Mouse (Mus musculus) hindbrain, embryonic 15.5 days (tissue): Measurements from ENCODE around the gene Bpifc. TPM values are rescaled to one million over a fixed set of nuclear protein-coding genes. Genes with fewer than 3 reads are reported as not detected.

ENCODE experiments used
- ATAC-seq: fragments of 200-750 bp; cut with Nextera tagmentation; 2 replicates; pipeline ENCODE4 v1.8.0; 2017; ENCODE audit warnings: low read depth, moderate number of reproducible peaks, moderate TSS enrichment; ENCODE audit not compliant: low FRiP score
- H3K27ac ChIP-seq: fragments of 300-500 bp; sonication (generic); replicated peaks from 2 replicates; pipeline ENCODE4 v1.5.1; 2015; ENCODE audit warnings: mild to moderate bottlenecking, inconsistent platforms
- H3K27me3 ChIP-seq: fragments of 300-500 bp; sonication (generic); 2 replicates; pipeline ENCODE4 v1.6.1; 2015; ENCODE audit warnings: control low read depth, inconsistent platforms
- H3K36me3 ChIP-seq: fragments of 300-500 bp; sonication (generic); 2 replicates; pipeline ENCODE4 v1.6.1; 2015; ENCODE audit warnings: control low read depth, inconsistent platforms
- H3K4me1 ChIP-seq: fragments of 300-500 bp; sonication (generic); replicated peaks from 2 replicates; pipeline ENCODE4 v1.6.1; 2015; ENCODE audit warnings: control low read depth, inconsistent platforms
- H3K4me2 ChIP-seq: fragments of 300-500 bp; sonication (generic); 2 replicates; pipeline ENCODE4 v1.6.1; 2015; ENCODE audit warnings: moderate library complexity, mild to moderate bottlenecking, inconsistent platforms
- H3K4me3 ChIP-seq: fragments of 300-500 bp; sonication (generic); 2 replicates; pipeline ENCODE4 v1.5.1; 2015; ENCODE audit warnings: mild to moderate bottlenecking, inconsistent platforms
- H3K9ac ChIP-seq: fragments of 300-500 bp; sonication (generic); 2 replicates; pipeline ENCODE4 v1.6.1; 2015; ENCODE audit warnings: inconsistent platforms
- H3K9me3 ChIP-seq: fragments of 300-500 bp; sonication (generic); 2 replicates; pipeline ENCODE4 v1.6.1; 2016; ENCODE audit warnings: control low read depth, inconsistent platforms
- WGBS: fragments of 180-500 bp; shearing (Covaris S2); methylation state at CpG from one replicate; pipeline ENCODE4 v1.1.7; 2015; 5-methylcytosine and 5-hydroxymethylcytosine counted together
- polyA plus RNA-seq: library from polyadenylated mRNA; unstranded; fragments of >200 nt; fragmentation: Nextera tagmentation; extraction: Ambion mirVana; gene quantifications from 2 replicates; pipeline ENCODE4 v1.2.1, GENCODE M21; 2015

Gene Bpifc
- polyA plus RNA-seq, 1 experiment from 2014 or later = not detected

DNA sequence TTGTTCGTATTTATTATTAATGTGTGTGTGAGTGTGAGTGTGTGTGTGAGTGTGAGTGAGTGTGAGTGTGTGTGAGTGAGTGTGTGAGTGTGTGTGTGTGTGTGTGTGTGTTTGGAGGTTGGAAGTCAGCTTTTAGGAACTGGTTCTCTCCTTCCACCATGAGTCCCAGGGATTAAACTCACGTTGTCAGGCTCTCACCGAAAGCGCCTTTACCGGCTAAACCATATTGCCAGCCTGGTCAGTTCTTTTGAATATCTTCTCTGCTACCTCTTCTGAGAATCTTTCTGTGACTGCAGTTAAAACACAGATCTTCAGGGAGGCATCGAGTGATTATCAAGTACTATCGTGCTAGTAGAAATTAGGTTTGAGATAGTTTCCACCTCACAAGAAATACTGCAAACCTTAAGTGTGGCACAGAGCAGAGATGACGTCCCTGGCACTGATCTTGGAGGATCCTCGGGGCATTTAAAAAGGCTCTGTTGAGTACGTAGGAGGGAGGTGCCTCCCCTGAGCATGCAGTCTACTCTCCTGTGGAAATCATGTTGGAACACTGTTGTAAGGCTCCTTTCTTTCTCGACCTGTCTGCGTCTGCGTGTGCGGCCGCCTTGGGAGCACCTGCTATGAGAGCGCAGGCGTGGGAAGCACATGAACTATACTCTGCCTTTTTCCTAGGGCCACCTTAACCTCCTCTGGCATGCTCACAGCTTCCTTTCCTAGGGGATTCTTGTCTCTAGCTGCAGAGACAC is 44.1 kb downstream of the Bpifc start:
- Histone ChIP-seq H3K36me3 (no peaks in the 10 kb centered on the region), H3K9ac (no peak overlapping the region), H3K9me3 (no peaks in the 10 kb centered on the region), H3K27me3 (no peaks in the 10 kb centered on the region), H3K4me2 (no peak overlapping the region), H3K4me1 (no peaks in the 10 kb centered on the region), H3K27ac (no peak overlapping the region), H3K4me3 (no peak overlapping the region)
- whole genome bisulfite sequencing = 68% methylated on average over 17 of the region's 17 CpGs
- ATAC-seq = peak; percentile 59; the same call in 1 of the 2 replicates

DNA sequence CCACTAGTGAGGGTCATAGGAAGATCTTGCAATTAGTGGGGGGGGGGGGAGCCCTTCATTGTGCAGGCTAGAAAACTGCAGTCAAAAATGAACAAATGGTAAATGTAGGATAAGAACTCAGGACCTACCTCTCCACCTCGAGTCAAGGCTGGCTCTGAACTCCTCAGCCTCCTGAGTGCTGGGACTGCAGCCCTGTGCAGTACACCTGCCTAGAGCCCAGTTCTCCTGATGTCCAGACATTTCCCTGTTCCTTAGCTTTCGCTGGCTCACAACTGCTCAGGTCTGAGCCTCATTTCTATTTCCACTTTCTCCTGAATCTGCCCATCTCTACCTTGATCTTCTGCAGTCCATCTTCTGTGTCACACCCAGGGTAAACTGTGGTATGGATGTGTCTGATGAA is 45.2 kb downstream of the Bpifc start:
- no peak overlapping the region for H3K9ac ChIP-seq
- no peak overlapping the region for H3K27ac ChIP-seq
- WGBS = 58% methylated on average over 2 of the region's 2 CpGs
- no peaks in the 10 kb centered on the region for H3K4me1 ChIP-seq
- no peaks in the 10 kb centered on the region for H3K36me3 ChIP-seq
- H3K9me3 ChIP-seq = no peaks in the 10 kb centered on the region
- no peaks in the 10 kb centered on the region for H3K27me3 ChIP-seq
- H3K4me3 ChIP-seq = no peak overlapping the region
- ATAC-seq = no peak
- no peak overlapping the region for H3K4me2 ChIP-seq

DNA sequence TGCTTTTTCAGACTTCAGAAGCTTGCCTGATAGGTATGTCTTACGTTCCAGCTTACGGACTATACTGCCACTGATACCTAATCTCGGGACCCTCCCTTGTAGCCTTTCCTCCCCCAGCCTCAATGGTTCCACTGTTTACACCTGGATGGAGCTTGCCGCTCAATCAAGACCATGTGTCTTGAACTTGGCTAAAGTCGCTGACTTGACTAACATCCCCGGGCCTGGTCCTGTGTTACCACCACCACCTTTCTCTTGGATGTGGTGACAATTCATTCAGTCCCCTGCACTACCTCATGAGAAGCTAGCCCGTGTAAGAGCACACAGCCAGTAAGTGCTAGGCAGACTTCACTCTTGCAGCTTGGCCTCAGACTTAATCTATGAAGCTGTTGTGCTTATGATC is 47.4 kb downstream of the Bpifc start:
- H3K27ac ChIP-seq = no peak overlapping the region

DNA sequence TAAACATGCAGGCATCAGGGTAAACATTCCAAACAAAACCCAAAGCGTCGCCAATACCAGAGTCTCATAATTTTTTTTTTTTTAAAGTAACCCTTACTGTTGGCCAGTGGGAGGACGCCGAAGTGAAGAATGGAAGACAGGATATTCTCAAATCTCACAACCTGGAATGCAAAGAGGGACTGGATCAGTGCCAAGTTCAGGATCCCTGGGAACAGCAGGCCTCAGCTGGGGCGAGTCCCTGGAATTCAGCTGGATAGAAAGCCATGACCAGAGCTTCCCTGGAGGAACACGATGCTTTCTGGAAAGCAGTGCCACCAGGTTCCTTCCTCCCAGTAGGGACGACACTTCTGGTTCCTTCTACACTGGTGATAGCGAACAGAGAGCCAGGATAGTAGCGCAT is 48.8 kb downstream of the Bpifc start:
- Histone ChIP-seq H3K27ac (no peak overlapping the region), H3K9ac (no peak overlapping the region), H3K36me3 (no peaks in the 10 kb centered on the region), H3K9me3 (no peaks in the 10 kb centered on the region), H3K4me1 (no peaks in the 10 kb centered on the region), H3K4me2 (no peak overlapping the region), H3K4me3 (no peak overlapping the region), H3K27me3 (no peaks in the 10 kb centered on the region; the same call in 1 of the 2 replicates)
- no peak for ATAC-seq
- WGBS = 79% methylated on average over 9 of the region's 9 CpGs

More for the DNA sequence above, 47.4 kb downstream of the Bpifc start:
- no peak for ATAC-seq
- WGBS = 93% methylated on average over 7 of the region's 7 CpGs
- no peak overlapping the region for H3K4me2 ChIP-seq
- H3K9me3 ChIP-seq = no peaks in the 10 kb centered on the region
- H3K4me3 ChIP-seq = no peak overlapping the region
- no peaks in the 10 kb centered on the region for H3K36me3 ChIP-seq
- H3K27me3 ChIP-seq = no peaks in the 10 kb centered on the region
- H3K4me1 ChIP-seq = no peaks in the 10 kb centered on the region
- H3K9ac ChIP-seq = no peak overlapping the region

DNA sequence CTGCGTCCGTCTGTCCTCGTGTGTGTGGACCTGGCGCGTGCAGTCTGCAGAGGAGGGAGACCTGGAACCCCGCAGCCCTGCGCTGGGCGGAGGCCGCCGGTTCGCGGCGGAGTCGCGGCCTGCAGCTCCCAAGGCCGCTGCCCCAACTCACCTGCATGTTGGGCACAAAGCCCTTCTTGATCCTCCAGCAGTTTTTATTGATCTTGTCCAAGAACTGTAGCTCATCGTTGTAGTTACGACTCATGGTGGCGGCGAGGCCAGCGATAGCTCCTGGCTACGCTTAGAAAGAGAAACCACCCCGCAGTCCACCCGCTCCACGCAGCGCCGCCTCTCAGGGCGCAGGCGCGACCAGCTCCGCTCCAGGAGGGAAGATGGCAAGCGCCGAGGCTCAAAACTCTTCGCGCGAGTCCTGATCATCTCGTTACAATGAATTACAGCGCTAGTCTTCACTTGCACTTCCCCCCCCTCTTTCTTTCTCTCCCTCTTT is 54.2 kb downstream of the Bpifc start, which contains the start of gene Rtcb:
Gene Rtcb (minus strand): TSS at position 360 of the 487 bp plus-strand sequence.
- peak within 1 kb of the TSS; percentile 91 for H3K9ac ChIP-seq
- H3K27ac ChIP-seq = peak within 1 kb of the TSS; percentile 87
- under 1% methylated on average over 38 of the region's 38 CpGs for WGBS
- ATAC-seq = peak; percentile 92
- peaks cover 16% of the 10 kb centered on the region for H3K36me3 ChIP-seq
- H3K4me1 ChIP-seq = peaks cover 27% of the 10 kb centered on the region
- peak within 1 kb of the TSS; percentile 99 for H3K4me3 ChIP-seq
- peak within 1 kb of the TSS; percentile 86 for H3K4me2 ChIP-seq
- no peaks in the 10 kb centered on the region; the same call in 1 of the 2 replicates for H3K27me3 ChIP-seq
- no peaks in the 10 kb centered on the region for H3K9me3 ChIP-seq

DNA sequence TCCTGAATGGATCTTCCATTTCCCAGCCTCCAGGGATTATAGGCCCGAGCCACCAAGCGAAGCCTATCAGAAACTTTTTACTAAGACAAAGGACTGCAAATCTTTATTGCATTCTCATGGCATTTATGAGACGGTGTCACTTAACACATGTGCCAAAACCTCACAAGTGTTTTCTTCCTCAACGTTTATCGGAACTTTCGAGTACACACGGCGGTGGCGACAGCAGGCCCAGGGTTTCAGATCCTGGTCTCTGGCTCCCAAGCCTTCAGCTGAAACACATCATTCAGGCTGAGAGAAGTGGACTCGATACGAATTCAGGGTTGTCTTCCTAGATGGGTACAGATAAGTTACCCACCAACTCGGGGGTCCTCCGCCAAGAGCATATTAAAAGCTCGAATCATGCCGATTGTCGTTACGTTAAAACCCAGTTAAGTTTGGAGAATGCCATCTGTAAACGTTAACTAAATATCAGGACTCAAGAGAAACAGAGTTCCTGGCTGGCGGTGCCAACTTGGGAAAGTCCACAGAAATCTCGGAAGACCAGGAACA is 54.8 kb downstream of the Bpifc start:
- Histone ChIP-seq H3K27me3 (no peaks in the 10 kb centered on the region; the same call in 1 of the 2 replicates), H3K4me2 (peak overlapping the region; percentile 86), H3K4me1 (peaks cover 27% of the 10 kb centered on the region), H3K4me3 (peak overlapping the region; percentile 99), H3K9me3 (no peaks in the 10 kb centered on the region), H3K27ac (peak overlapping the region; percentile 87), H3K36me3 (peaks cover 19% of the 10 kb centered on the region), H3K9ac (peak overlapping the region; percentile 91)
- WGBS = 7% methylated on average over 20 of the region's 20 CpGs
- no peak for ATAC-seq

DNA sequence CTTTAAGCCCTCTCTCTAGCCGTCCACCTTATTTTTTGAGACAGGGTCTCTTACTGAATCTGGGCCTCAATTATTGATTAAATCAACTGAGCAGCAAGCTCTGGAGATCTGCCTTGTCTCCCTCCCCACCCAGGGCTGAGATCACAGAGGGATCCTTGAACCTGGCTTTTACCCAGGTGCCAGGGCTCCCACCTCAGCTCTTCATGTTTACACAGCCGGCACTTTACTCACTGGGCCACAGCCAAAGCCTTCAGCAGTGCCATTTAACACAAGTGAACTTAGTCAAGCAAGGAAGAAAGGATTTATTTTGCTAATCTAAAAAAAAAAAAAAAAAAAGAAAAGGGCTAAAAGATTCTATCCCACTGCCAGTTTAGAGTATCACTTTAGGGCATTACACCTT is 57.3 kb downstream of the Bpifc start:
- no peak overlapping the region for H3K27ac ChIP-seq
- ATAC-seq = no peak
- H3K27me3 ChIP-seq = no peaks in the 10 kb centered on the region; the same call in 1 of the 2 replicates
- WGBS = 84% methylated on average over 2 of the region's 2 CpGs
- no peaks in the 10 kb centered on the region for H3K9me3 ChIP-seq
- no peak overlapping the region for H3K4me3 ChIP-seq
- H3K9ac ChIP-seq = no peak overlapping the region
- H3K4me1 ChIP-seq = peaks cover 27% of the 10 kb centered on the region
- no peak overlapping the region for H3K4me2 ChIP-seq
- peaks cover 40% of the 10 kb centered on the region for H3K36me3 ChIP-seq

DNA sequence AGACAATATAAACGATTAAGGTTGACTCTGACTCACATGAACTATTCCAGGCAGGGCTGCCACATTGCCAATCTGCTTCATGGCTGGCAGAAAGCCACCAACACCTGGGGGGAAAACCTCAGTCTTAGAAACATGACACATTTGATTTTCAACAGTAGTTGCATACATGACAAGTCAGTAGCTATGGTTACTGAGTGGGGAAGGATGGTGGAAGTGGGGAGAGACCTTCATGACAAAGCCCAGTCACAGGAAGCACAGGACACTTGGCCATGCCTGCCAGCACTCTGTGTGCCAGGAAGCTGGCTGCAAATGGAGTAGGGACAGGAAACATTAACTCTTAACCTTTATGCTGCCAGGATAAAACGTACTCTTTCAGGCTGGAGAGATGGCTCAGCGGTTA is 58.3 kb downstream of the Bpifc start:
- H3K4me2 ChIP-seq = no peak overlapping the region
- peaks cover 50% of the 10 kb centered on the region for H3K36me3 ChIP-seq
- no peak for ATAC-seq
- no peaks in the 10 kb centered on the region for H3K27me3 ChIP-seq
- H3K27ac ChIP-seq = no peak overlapping the region
- 78% methylated on average over 3 of the region's 3 CpGs for WGBS
- H3K4me1 ChIP-seq = peaks cover 27% of the 10 kb centered on the region
- no peak overlapping the region for H3K9ac ChIP-seq
- H3K4me3 ChIP-seq = no peak overlapping the region
- no peaks in the 10 kb centered on the region for H3K9me3 ChIP-seq

DNA sequence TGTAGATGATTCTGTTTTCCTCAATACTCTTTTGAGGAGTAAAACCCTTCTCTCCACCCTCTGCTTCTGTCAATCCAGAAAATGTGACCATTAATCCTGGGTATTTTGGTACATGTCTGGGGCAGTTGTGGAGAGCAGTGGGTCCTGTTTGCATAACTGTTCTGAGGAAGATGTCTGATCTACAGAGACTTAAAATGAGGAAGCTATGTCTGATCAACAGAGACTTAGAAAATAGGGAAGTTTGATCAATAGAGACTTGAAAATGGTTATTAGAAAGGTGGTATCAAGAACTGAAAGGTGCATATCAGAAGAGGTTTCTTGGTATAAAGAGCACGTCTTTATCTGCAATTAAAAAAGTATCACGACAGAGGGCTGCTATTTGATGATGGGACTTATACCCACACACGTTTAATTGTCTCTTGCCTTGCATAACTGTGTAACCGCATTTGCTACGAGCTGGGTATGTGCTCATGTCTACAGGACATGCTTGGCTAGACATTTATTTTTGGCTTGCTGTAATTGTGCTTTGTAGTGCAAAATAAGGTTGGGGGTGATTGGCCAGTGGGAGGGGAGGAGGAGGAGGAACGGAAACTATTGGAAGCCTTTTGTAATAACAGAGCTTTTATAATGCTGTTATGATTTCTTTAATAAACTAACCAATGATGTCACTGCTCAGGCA is 59.8 kb downstream of the Bpifc start:
- no peak for ATAC-seq
- H3K27me3 ChIP-seq = no peaks in the 10 kb centered on the region
- no peaks in the 10 kb centered on the region for H3K9me3 ChIP-seq
- no peak overlapping the region for H3K9ac ChIP-seq
- peaks cover 26% of the 10 kb centered on the region for H3K4me1 ChIP-seq
- WGBS = 94% methylated on average over 6 of the region's 6 CpGs
- no peak overlapping the region for H3K27ac ChIP-seq
- peaks cover 60% of the 10 kb centered on the region for H3K36me3 ChIP-seq
- no peak overlapping the region for H3K4me2 ChIP-seq
- no peak overlapping the region for H3K4me3 ChIP-seq

DNA sequence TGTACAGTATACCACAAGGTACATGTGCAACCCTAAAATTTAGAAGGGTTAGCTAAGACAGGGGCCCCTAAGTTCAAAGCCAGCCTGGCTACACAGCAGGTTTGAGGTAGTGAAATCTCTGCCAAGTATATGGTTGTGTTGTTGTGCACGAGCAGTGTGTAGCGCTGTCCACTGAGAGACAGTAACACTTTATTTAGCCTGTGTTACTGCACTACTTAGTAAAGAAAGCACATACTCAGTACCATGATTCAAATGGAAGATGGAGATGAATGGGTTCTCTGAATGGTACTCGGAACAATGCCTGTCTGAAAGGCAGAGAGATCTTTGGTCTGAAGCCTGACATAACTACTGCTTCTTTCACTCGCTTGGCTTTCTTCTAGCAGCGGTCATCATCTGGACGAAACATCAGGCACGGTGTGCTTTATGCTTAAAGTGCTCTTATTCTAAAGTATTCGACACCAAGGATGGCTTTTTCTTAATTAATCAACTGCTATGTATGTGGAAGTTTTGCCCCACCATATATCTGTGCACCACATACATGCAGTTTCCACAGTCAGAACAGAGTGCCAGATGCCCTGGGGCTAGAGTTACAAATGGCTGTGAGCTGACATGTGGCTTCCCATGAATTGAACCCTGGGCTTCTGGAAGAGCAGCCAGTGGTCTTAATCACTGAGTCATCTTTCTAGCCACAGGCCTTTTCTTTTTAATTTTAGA is 63.1 kb downstream of the Bpifc start:
- Histone ChIP-seq H3K9ac (no peak overlapping the region), H3K27me3 (no peaks in the 10 kb centered on the region), H3K9me3 (no peaks in the 10 kb centered on the region), H3K27ac (0 out of 2 replicates have a peak overlapping the region, but pooled peaks have one; percentile 2), H3K4me1 (0 out of 2 replicates have a peak, but pooled peaks cover 3% of the 10 kb centered on the region), H3K4me3 (no peak overlapping the region), H3K36me3 (peaks cover 78% of the 10 kb centered on the region), H3K4me2 (no peak overlapping the region)
- WGBS = 56% methylated on average over 8 of the region's 8 CpGs
- peak; percentile 61 for ATAC-seq

DNA sequence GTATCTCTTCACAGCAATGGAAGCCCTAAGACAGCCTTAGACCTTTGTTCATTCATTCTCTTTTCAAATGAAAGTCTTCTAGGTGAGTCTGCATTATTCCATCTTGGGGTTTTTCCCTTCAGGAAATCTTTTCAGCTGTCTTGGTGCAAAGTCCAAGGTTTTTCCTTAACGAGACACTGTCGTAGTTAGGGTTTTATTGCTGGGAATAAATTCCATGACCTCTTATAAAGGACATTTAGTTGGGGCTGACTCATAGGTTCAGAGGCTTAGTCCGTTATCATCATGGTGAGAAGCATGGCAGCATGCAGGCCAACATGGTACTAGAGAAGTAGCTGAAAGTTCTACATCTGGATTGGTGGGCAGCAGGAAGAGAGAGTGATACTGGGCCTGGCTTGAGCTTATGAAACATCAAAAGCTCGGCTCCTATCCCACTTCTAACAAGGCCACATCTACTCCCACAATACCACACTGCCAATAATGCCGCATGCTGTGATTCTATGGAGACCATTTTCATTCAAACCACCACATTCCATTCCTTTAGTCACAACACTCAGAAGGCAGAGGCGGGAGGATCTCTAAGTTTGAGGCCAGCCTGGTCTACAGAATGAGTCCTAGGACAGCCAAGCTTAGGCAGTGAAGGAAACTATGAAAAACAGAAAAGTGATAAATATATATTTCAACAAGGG is 75.3 kb downstream of the Bpifc start:
- Histone ChIP-seq H3K4me2 (no peak overlapping the region), H3K27me3 (no peaks in the 10 kb centered on the region), H3K27ac (no peak overlapping the region), H3K9ac (no peak overlapping the region), H3K4me1 (no peaks in the 10 kb centered on the region), H3K36me3 (peaks cover 54% of the 10 kb centered on the region), H3K4me3 (no peak overlapping the region), H3K9me3 (no peaks in the 10 kb centered on the region)
- 98% methylated on average over 6 of the region's 6 CpGs for WGBS
- ATAC-seq = no peak
